Mouse (Mus musculus) liver, postnatal 0 days (tissue): ENCODE data around the gene Mgp. TPM values are rescaled to one million over a fixed set of nuclear protein-coding genes. Genes with fewer than 3 reads are reported as not detected.

ENCODE experiments used
- ATAC-seq: fragments of 200-750 bp; cut with Nextera tagmentation; 2 replicates; pipeline ENCODE4 v1.8.0; 2017; ENCODE audit warnings: mild to moderate bottlenecking, moderate library complexity
- DNase-seq: peaks from one replicate; pipeline ENCODE4 v3.0.0-alpha.2; 2016
- H3K27ac ChIP-seq: fragments of 300-500 bp; sonication (generic); 2 replicates; pipeline ENCODE4 v1.5.1; 2014; ENCODE audit warnings: antibody characterized with exemption, moderate library complexity, mild to moderate bottlenecking, low read depth
- H3K27me3 ChIP-seq: fragments of 300-500 bp; sonication (generic); 2 replicates; pipeline ENCODE4 v1.6.1; 2014; ENCODE audit warnings: low read length, control low read depth, mixed read lengths; ENCODE audit not compliant: insufficient read depth
- H3K36me3 ChIP-seq: fragments of 300-500 bp; sonication (generic); replicated peaks from 2 replicates; pipeline ENCODE4 v1.6.1; 2014; ENCODE audit warnings: mild to moderate bottlenecking, control low read depth, low read length, moderate library complexity, mixed read lengths; ENCODE audit not compliant: insufficient read depth
- H3K4me1 ChIP-seq: fragments of 300-500 bp; sonication (generic); 2 replicates; pipeline ENCODE4 v1.6.1; 2014; ENCODE audit warnings: antibody characterized with exemption, mild to moderate bottlenecking, control low read depth; ENCODE audit not compliant: insufficient read depth
- H3K4me2 ChIP-seq: fragments of 300-500 bp; sonication (generic); 2 replicates; pipeline ENCODE4 v1.6.1; 2014; ENCODE audit warnings: low read depth, mild to moderate bottlenecking, low read length, moderate library complexity, mixed read lengths
- H3K4me3 ChIP-seq: fragments of 300-500 bp; sonication (generic); 2 replicates; pipeline ENCODE4 v1.5.1; 2014; ENCODE audit warnings: low read depth, low read length
- H3K9ac ChIP-seq: fragments of 300-500 bp; sonication (generic); replicated peaks from 2 replicates; pipeline ENCODE4 v1.6.1; 2014; ENCODE audit warnings: mild to moderate bottlenecking, moderate library complexity
- H3K9me3 ChIP-seq: fragments of 300-500 bp; sonication (generic); 2 replicates; pipeline ENCODE4 v1.6.1; 2016; ENCODE audit warnings: mild to moderate bottlenecking, control low read depth, low read length, mixed read lengths
- CTCF ChIP-seq: sonication (generic); IDR thresholded peaks from 2 replicates; pipeline ENCODE4 v1.5.1; 2016; ENCODE audit warnings: antibody characterized with exemption, low read depth
- EP300 ChIP-seq: IDR thresholded peaks from 2 replicates; pipeline ENCODE4 v1.6.1; 2016; ENCODE audit warnings: antibody characterized with exemption, low read depth, mild to moderate bottlenecking
- WGBS: fragments of 180-500 bp; shearing (Covaris S2); extraction: QIAGEN DNeasy Blood & Tissue Kit; methylation state at CpG from one replicate; pipeline ENCODE4 v1.1.7; 2014; ENCODE audit not compliant: insufficient replicate concordance; 5-methylcytosine and 5-hydroxymethylcytosine counted together
- polyA plus RNA-seq: library from polyadenylated mRNA; unstranded; fragments of >200 nt; fragmentation: Nextera tagmentation; extraction: Ambion mirVana; gene quantifications from 2 replicates; pipeline ENCODE4 v1.2.1, GENCODE M21; 2015

The Mgp gene
- polyA plus RNA-seq, 1 experiment from 2014 or later = 4.5 TPM

DNA sequence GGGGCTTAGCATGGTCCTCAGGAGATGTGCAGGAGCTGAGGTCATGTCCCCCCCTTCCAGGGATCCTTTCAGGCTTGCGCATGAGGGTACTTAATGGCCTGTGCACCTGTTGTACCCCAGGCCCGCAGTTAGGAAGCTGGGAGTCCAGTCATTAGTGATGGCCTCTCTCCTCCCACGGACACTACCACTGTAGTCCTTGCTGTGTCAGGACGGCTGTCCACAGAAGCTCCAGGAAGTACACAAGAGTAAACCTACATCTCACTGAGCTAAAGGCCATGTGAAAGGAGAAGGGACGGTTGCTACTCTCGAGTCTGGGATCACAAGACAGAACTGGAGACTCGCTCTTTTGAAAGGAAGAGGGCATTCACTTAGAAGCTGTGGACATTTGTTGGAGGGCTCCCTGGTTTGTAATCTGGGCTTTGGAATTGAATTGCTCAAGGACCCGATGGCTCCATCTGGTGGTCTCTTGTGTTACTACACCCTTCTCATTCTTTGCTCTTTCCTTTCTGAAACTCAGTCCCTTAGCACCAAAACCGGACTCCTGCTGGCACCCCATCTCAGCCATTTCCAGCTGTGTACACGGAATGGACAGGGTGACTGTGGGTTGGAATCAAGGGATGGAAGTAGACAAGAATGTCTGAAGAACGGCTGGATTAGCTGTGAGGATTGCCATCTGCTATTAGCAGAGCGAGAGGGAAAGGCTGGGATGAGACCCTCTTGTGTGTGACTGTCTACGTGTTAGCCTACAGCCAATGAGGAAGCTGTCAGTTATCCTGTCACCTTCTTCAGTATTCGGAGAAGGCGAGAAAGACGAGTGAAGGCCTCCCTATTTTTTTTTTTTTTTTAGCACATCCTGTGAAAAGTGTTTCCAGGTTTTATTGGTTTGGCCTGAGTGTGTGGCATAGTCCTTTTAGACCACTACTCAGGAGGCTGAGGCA lies 45.0 kb upstream of the Mgp start:
- 38% methylated on average over 16 of the region's 16 CpGs for WGBS
- peak; percentile 63 for ATAC-seq

DNA sequence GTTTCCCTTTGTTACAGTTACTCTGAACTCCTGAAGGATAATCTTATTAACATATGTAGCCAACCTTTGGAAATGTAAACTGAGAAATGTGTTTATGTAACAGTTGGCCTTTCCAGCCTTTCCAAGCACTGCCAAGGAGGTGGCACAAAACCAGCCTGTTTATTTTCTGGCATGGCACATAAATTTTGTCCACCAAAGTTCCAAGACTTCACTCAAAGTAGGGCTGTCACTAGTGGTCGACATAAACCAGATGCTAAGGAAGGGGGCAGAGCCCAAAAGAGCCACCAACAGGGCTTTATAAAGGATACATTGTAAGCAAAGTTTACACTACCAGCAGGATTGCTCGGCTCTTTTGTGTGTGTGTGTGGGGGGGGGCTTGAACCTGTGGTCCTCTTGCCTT lies 42.3 kb upstream of the Mgp start:
- no peak overlapping the region for H3K4me3 ChIP-seq
- TF ChIP-seq CTCF (no peak), EP300 (no peak)
- H3K27me3 ChIP-seq = no peaks in the 10 kb centered on the region
- no peak overlapping the region for H3K4me2 ChIP-seq
- no peaks in the 10 kb centered on the region for H3K9me3 ChIP-seq
- ATAC-seq (no peak), DNase-seq (no peak)
- no peak overlapping the region for H3K27ac ChIP-seq
- H3K4me1 ChIP-seq = peaks cover 5% of the 10 kb centered on the region; the same call in 1 of the 2 replicates
- WGBS = 51% methylated on average over 2 of the region's 2 CpGs
- H3K36me3 ChIP-seq = peaks cover 4% of the 10 kb centered on the region
- no peak overlapping the region for H3K9ac ChIP-seq

More for the DNA sequence above, 45.0 kb upstream of the Mgp start:
- Histone ChIP-seq H3K4me3 (no peak overlapping the region), H3K4me2 (no peak overlapping the region), H3K4me1 (no peaks in the 10 kb centered on the region), H3K27me3 (no peaks in the 10 kb centered on the region), H3K36me3 (peaks cover 27% of the 10 kb centered on the region), H3K27ac (no peak overlapping the region), H3K9ac (no peak overlapping the region), H3K9me3 (no peaks in the 10 kb centered on the region)
- DNase-seq = peak; percentile 75
- TF ChIP-seq EP300 (no peak), CTCF (peak; percentile 92)

DNA sequence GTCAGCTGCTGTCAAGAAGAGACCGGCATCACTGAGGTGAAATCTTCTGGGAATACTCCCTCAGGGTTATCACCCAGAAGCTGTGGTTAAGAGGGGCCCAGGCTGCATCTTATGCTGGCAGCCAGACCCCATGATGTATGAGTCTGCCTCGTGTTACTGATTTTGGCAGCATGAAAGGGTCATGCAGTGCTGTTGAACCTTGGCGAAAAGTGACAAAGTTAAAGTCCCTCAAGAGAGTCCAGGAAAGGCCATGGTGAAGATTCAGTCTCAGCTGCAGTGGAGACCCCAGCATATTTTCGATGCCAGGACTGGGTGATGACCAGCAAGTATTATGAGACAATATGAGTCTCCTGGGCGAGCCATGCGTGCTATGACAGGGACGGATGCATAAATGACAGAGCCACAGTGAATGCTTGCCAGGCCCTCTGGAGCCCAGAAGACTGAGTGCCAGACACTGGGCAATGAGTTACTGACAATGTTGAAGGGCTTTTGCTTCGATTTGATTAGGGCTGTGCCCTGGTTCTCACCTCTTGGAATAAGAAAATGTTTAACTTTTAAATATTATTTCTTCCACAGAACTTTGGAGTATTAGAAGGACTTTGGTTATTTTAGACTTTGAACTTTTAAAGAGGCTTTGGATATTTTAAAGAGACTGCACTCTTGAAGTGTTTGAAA lies 40.2 kb upstream of the Mgp start:
- TF ChIP-seq EP300 (no peak), CTCF (no peak)
- Histone ChIP-seq H3K27me3 (no peaks in the 10 kb centered on the region), H3K9ac (no peak overlapping the region), H3K27ac (no peak overlapping the region), H3K4me2 (no peak overlapping the region), H3K4me1 (peaks cover 5% of the 10 kb centered on the region; the same call in 1 of the 2 replicates), H3K36me3 (no peaks in the 10 kb centered on the region), H3K4me3 (no peak overlapping the region), H3K9me3 (no peaks in the 10 kb centered on the region)
- no peak for ATAC-seq
- 84% methylated on average over 8 of the region's 8 CpGs for WGBS
- DNase-seq = no peak

DNA sequence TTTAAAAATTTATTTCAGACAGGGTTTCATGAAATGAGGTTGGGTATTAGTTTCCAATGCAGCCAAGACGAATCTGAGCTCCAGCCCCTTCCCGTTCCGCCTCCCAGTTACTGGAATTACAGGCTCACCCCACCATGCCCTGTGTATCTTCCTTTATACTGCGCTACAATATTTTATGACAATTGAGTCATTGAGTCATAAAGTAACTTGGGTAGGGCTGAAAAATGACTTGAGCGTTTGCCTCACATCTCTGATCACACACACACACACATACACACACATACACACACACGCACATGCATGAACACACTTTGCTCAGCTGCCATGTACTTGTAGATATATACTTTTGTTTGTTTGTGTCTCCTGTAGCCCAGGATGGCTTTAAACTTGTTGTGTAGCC lies 38.6 kb upstream of the Mgp start:
- H3K36me3 ChIP-seq = no peaks in the 10 kb centered on the region
- TF ChIP-seq CTCF = no peak
- no peak for TF ChIP-seq EP300
- no peak overlapping the region for H3K27ac ChIP-seq
- H3K4me1 ChIP-seq = peaks cover 5% of the 10 kb centered on the region; the same call in 1 of the 2 replicates
- no peaks in the 10 kb centered on the region for H3K27me3 ChIP-seq
- no peak overlapping the region for H3K4me2 ChIP-seq
- no peaks in the 10 kb centered on the region for H3K9me3 ChIP-seq
- H3K9ac ChIP-seq = no peak overlapping the region
- WGBS = 84% methylated on average over 6 of the region's 6 CpGs
- ATAC-seq = no peak
- H3K4me3 ChIP-seq = no peak overlapping the region
- DNase-seq = no peak

DNA sequence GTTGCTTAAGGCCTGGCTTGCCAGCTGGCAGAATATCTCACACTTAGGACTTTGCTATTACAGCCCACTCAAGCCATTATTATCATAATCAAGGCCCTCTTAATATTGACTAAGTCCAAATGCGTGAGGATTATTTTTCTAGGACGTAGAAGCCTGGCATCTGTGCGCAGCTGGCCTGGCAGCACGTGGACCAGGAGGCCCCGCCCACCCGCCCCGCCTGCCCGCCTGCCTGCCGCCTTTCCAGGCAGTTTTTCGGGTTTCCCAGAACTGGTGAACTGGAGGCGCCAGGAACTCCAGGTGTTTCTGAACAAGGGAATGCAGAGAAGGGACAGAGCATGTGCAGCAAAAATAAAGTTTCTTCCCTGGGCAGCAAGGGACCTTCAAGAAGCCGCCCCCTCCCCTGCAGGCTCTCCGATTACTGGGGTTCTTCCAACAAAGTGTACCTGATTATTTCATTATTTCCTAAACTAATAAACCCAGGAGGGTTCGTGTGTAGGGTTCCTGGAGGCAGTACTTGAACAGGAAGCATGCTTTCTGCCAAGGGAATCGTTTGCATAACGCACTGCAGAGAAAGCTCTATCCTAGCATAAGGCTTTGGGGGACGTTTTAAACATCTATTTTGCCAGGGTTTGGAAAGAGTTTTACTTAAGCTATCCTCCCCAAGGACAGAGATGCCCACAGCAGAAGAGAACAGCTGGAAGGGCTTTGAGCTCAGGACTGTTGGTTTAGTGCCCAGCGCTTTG lies 37.9 kb upstream of the Mgp start:
- no peaks in the 10 kb centered on the region for H3K36me3 ChIP-seq
- no peaks in the 10 kb centered on the region for H3K27me3 ChIP-seq
- no peak for TF ChIP-seq EP300
- TF ChIP-seq CTCF = no peak
- 33% methylated on average over 18 of the region's 18 CpGs for WGBS
- DNase-seq (peak; percentile 38), ATAC-seq (peak; percentile 47; the same call in 1 of the 2 replicates)
- no peak overlapping the region for H3K4me3 ChIP-seq
- H3K9ac ChIP-seq = no peak overlapping the region
- H3K9me3 ChIP-seq = no peaks in the 10 kb centered on the region
- peaks cover 5% of the 10 kb centered on the region; the same call in 1 of the 2 replicates for H3K4me1 ChIP-seq
- H3K4me2 ChIP-seq = peak overlapping the region; percentile 48; the same call in 1 of the 2 replicates
- no peak overlapping the region for H3K27ac ChIP-seq
